Mouse (Mus musculus): Measurements from ENCODE around the gene Srrm2.

Srrm2 gene

DNA sequence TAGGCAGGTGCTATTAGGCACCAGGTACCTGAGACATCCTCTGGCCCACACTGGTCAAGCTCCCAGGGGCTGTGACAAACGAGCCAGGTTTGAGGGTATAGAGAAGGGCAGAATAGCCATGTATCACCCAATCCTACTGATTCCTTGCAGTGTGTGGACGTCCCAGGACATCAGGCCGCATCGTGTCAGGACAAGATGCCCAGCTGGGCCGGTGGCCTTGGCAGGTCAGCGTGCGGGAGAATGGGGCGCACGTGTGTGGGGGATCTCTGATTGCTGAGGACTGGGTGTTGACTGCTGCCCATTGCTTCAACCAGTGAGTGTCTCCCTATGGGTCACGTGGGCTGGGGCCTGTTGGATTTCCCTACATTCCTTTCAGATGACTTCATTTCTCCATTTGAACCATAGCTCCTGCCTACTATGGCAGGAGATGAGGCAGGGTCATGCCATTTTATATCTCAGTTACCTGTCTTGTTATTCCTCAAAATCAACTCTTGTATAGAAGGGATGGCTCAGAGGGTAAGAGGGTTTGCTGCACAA is 64.0 kb downstream of the Srrm2 start:
- DNase-seq (ENCODE audit: low read depth, low spot score), result no peak

DNA sequence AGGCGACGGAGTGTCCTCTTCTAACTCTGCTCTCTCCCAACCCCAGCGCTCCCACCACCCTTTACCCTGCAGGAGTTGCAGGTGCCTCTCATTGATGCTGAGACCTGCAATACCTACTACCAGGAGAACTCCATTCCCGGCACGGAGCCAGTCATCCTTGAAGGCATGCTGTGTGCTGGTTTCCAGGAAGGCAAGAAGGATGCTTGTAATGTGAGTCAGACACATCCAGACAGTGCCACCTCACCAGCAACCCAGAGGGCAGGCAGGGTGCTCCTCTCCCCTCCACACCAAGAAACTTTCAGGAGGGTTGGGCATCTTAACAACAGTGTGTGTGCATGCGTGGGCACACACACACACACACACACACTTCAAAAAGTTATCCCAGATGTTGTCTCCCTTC is 66.9 kb downstream of the Srrm2 start:
- no peak for DNase-seq (ENCODE audit: low read depth, low spot score)

DNA sequence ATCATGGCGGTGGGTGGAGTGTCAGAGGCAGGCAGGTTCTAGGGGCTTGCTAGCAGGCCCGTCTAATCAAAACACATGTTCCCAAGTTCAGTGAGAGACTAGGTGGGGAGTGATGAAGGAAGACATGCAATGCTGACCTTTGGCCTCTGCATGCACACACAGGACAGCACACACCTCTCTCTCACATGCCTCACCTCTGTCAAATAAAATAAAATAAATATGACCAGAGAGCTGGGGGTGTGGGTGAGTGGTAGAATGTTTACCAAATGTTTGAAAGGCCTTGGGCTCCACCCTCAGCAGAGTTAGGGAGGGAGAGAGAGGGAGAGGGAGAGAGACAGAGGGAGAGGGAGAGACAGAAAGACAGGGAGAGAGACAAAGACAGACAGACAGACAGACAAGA is 67.6 kb downstream of the Srrm2 start:
- no peak for DNase-seq (ENCODE audit: low read depth, low spot score)

DNA sequence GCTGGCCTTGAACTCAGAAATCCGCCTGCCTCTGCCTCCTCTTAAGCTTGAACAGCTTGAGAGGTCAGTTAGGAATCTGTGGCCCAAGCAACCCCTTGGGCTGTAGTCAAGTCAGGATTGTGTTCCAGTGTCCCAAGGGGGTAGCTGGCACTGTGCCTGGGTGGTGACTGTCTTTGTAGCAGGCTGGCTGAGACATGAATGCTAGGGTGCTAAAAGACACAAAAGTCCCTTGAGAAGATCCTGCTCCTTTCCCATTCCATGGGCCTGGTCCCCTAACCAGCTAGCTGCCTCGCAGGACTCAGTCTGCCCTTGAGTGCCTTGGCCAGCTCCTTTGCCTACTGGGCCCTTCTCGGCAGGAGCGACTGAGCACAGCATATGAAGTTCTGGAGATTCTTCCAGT is 72.6 kb downstream of the Srrm2 start:
- no peak for DNase-seq (ENCODE audit: low read depth, low spot score)

- DNase-seq (ENCODE audit: low read depth, low spot score), result no peak
These were observed 77.4 kb downstream of the Srrm2 start, which contains the start of gene Prss21 for GRCm38 (mm10) chr17:23867756-23868155. Gene Prss21 (plus strand): TSS chr17:23868056.

- no peak for DNase-seq (ENCODE audit: low read depth, low spot score)
These were observed 78.2 kb downstream of the Srrm2 start for GRCm38 (mm10) chr17:23868513-23868912.
